Mouse (Mus musculus): Measurements from ENCODE around the gene Rpp30. TPM values are rescaled to one million over a fixed set of nuclear protein-coding genes. Genes with fewer than 3 reads are reported as not detected.

Gene Rpp30
- polyA plus RNA-seq (2015; fragmentation: Nextera tagmentation; extraction: Ambion mirVana), result 31.5 and 32.5 TPM in 2 replicates

- no peaks in the 10 kb centered on the region for H3K9me3 ChIP-seq (ENCODE audit: control insufficient read depth)
- no peak within 1 kb of the TSS for H3K27ac ChIP-seq (ENCODE audit: low read depth, low read length)
- peak within 1 kb of the TSS; percentile 64 for H3K9ac ChIP-seq (ENCODE audit: low read depth, low read length)
- peak; percentile 93 for ATAC-seq
- peak within 1 kb of the TSS; percentile 81 for H3K4me2 ChIP-seq (replicated peaks; ENCODE audit: low read depth)
- 2% methylated on average over 34 of the region's 34 CpGs for WGBS
- H3K4me3 ChIP-seq (ENCODE audit: low read depth, low read length), result peak within 1 kb of the TSS; percentile 86
- TF ChIP-seq CTCF (IDR thresholded peaks at IDR 0.05; ENCODE audit: low read depth), result no peak
- H3K4me1 ChIP-seq (replicated peaks; ENCODE audit: control insufficient read depth, insufficient read depth, low read length), result 0 out of 2 replicates have a peak, but pooled peaks cover 4% of the 10 kb centered on the region
- no peaks in the 10 kb centered on the region for H3K27me3 ChIP-seq (replicated peaks; ENCODE audit: control insufficient read depth, insufficient read depth, low read length)
- H3K36me3 ChIP-seq (ENCODE audit: control insufficient read depth, insufficient read depth), result peaks cover 5% of the 10 kb centered on the region
These were observed at the start of gene Rpp30 for GRCm38 (mm10) chr19:36083262-36084225. Gene Rpp30, plus strand, starts transcription at chr19:36083716.

- Histone ChIP-seq H3K4me2 (replicated peaks; ENCODE audit: low read depth) (no peak overlapping the region), H3K9me3 (ENCODE audit: control insufficient read depth) (no peaks in the 10 kb centered on the region), H3K4me3 (ENCODE audit: low read depth, low read length) (no peak overlapping the region), H3K9ac (ENCODE audit: low read depth, low read length) (no peak overlapping the region), H3K27ac (ENCODE audit: low read depth, low read length) (no peak overlapping the region), H3K36me3 (ENCODE audit: control insufficient read depth, insufficient read depth) (no peaks in the 10 kb centered on the region), H3K27me3 (replicated peaks; ENCODE audit: control insufficient read depth, insufficient read depth, low read length) (no peaks in the 10 kb centered on the region), H3K4me1 (replicated peaks; ENCODE audit: control insufficient read depth, insufficient read depth, low read length) (no peaks in the 10 kb centered on the region)
- no peak for TF ChIP-seq CTCF (IDR thresholded peaks at IDR 0.05; ENCODE audit: low read depth)
- no peak for ATAC-seq
- 77% methylated on average over 7 of the region's 7 CpGs for WGBS
These were observed 37.5 kb upstream of the Rpp30 start for GRCm38 (mm10) chr19:36046046-36046445.

GRCm38 (mm10) chr19:36056502-36057221, 26.9 kb upstream of the Rpp30 start:
- Histone ChIP-seq H3K4me3 (ENCODE audit: low read depth, low read length) (peak overlapping the region; percentile 52), H3K9ac (ENCODE audit: low read depth, low read length) (0 out of 2 replicates have a peak overlapping the region, but pooled peaks have one; percentile 11)

GRCm38 (mm10) chr19:36057231-36057811, 26.2 kb upstream of the Rpp30 start, which contains the start of gene Htr7:
Gene Htr7, minus strand, starts transcription at chr19:36057507.
- TF ChIP-seq CTCF (IDR thresholded peaks at IDR 0.05; ENCODE audit: low read depth), result peak; percentile 34
- peak within 1 kb of the TSS; percentile 92 for H3K4me2 ChIP-seq (replicated peaks; ENCODE audit: low read depth)
- 0 out of 2 replicates have a peak, but pooled peaks have one; percentile 41 for ATAC-seq
- under 1% methylated on average over 85 of the region's 86 CpGs for WGBS
- H3K9me3 ChIP-seq (ENCODE audit: control insufficient read depth), result no peaks in the 10 kb centered on the region
- no peaks in the 10 kb centered on the region for H3K4me1 ChIP-seq (replicated peaks; ENCODE audit: control insufficient read depth, insufficient read depth, low read length)
- H3K27me3 ChIP-seq (replicated peaks; ENCODE audit: control insufficient read depth, insufficient read depth, low read length), result peaks cover 38% of the 10 kb centered on the region
- no peak within 1 kb of the TSS for H3K27ac ChIP-seq (ENCODE audit: low read depth, low read length)
- peak within 1 kb of the TSS; percentile 52 for H3K4me3 ChIP-seq (ENCODE audit: low read depth, low read length)
- 0 out of 2 replicates have a peak within 1 kb of the TSS, but pooled peaks have one; percentile 11 for H3K9ac ChIP-seq (ENCODE audit: low read depth, low read length)
- H3K36me3 ChIP-seq (ENCODE audit: control insufficient read depth, insufficient read depth), result no peaks in the 10 kb centered on the region

More at GRCm38 (mm10) chr19:36056502-36057221, 26.9 kb upstream of the Rpp30 start:
- Histone ChIP-seq H3K9me3 (ENCODE audit: control insufficient read depth) (no peaks in the 10 kb centered on the region), H3K27ac (ENCODE audit: low read depth, low read length) (no peak overlapping the region), H3K4me2 (replicated peaks; ENCODE audit: low read depth) (peak overlapping the region; percentile 92), H3K4me1 (replicated peaks; ENCODE audit: control insufficient read depth, insufficient read depth, low read length) (no peaks in the 10 kb centered on the region), H3K27me3 (replicated peaks; ENCODE audit: control insufficient read depth, insufficient read depth, low read length) (peaks cover 38% of the 10 kb centered on the region), H3K36me3 (ENCODE audit: control insufficient read depth, insufficient read depth) (no peaks in the 10 kb centered on the region)
- WGBS, result 8% methylated on average over 49 of the region's 49 CpGs
- TF ChIP-seq CTCF (IDR thresholded peaks at IDR 0.05; ENCODE audit: low read depth), result no peak
- no peak for ATAC-seq

GRCm38 (mm10) chr19:36062801-36063529, 20.6 kb upstream of the Rpp30 start:
- ATAC-seq, result no peak
- Histone ChIP-seq H3K9ac (ENCODE audit: low read depth, low read length) (no peak overlapping the region), H3K4me2 (replicated peaks; ENCODE audit: low read depth) (no peak overlapping the region), H3K27ac (ENCODE audit: low read depth, low read length) (no peak overlapping the region), H3K4me1 (replicated peaks; ENCODE audit: control insufficient read depth, insufficient read depth, low read length) (no peaks in the 10 kb centered on the region), H3K9me3 (ENCODE audit: control insufficient read depth) (no peaks in the 10 kb centered on the region), H3K4me3 (ENCODE audit: low read depth, low read length) (no peak overlapping the region), H3K36me3 (ENCODE audit: control insufficient read depth, insufficient read depth) (no peaks in the 10 kb centered on the region), H3K27me3 (replicated peaks; ENCODE audit: control insufficient read depth, insufficient read depth, low read length) (peaks cover 4% of the 10 kb centered on the region; the same call in 1 of the 2 replicates)
- WGBS, result 84% methylated on average over 2 of the region's 2 CpGs
- TF ChIP-seq CTCF (IDR thresholded peaks at IDR 0.05; ENCODE audit: low read depth), result no peak

Measured in intestine, postnatal 0 days (tissue).